Comparison of ENCODE assay signal across 18 mouse cellular contexts in the genomic region with DNA sequence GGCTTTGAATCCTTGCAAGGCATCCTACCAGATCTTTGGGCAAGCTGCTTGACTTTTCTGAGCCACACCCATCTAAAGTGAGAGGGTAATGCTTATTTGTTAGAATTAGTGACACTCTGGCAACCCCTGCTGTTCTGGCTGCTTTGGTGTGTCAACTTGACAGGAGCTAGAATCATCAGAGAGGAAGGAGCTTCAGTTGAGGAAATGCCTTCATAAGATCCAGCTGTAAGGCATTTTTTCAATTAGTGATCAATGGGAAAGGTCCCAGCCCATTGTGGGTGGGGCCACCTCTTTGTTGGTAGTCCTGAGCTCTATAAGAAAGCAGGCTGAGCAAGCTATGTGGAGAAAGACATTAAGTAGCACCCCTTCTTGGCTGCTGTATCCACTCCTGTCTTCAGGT. TPM values are rescaled to one million over a fixed set of nuclear protein-coding genes. Genes with fewer than 3 reads are reported as not detected.
DNase-seq lines count a peak whose midpoint lies in the region; ATAC-seq and TF ChIP-seq lines count a peak whose summit lies in the region.
"Had no signal": no experiment of that assay in that cellular context is flagged by ENCODE, and none has a peak within 500 bp of the region (broad histone marks: within the 10 kb centered on the region; RNA-seq: fewer than 3 reads in every experiment).

No protein-coding gene starts in this region.

- H3K4me2 ChIP-seq in heart, postnatal 0 days (ENCODE audit: low read depth, low read length), result no peak overlapping the region
- no peak overlapping the region for H3K4me2 ChIP-seq in limb, embryonic 13.5 days (replicated peaks)
- H3K4me2 ChIP-seq: forebrain, embryonic 12.5 days had no signal

- no peak for DNase-seq in heart, postnatal 0 days (ENCODE audit: low spot score)
- no peak for DNase-seq in heart, embryonic 10.5 days (ENCODE audit: low spot score)
- DNase-seq in R1 (ENCODE audit: low read depth, low spot score), result peak; percentile 30
- peak; percentile 58 for DNase-seq in embryonic facial prominence, embryonic 10.5 days (ENCODE audit: low spot score)
- no peak for DNase-seq in lung, adult 18-20 months
- DNase-seq in cerebellum, postnatal 4 days (ENCODE audit: low spot score in 2 of 2), result no peak
- DNase-seq in retina, embryonic 14.5 days (ENCODE audit: low spot score), result no peak
- DNase-seq: lung, adult 2 months; right cerebral cortex, adult 18-20 months had no signal

- peak overlapping the region; percentile 2; the same call in 1 of the 2 replicates for H3K27ac ChIP-seq in heart, postnatal 0 days (ENCODE audit: low read depth)
- no peak overlapping the region for H3K27ac ChIP-seq in heart, embryonic 10.5 days
- H3K27ac ChIP-seq in embryonic facial prominence, embryonic 10.5 days (replicated peaks), result peak overlapping the region; percentile 52; the same call in 1 of the 2 replicates
- H3K27ac ChIP-seq in limb, embryonic 13.5 days, result 0 out of 2 replicates have a peak overlapping the region, but pooled peaks have one; percentile 34
- H3K27ac ChIP-seq: forebrain, embryonic 12.5 days; kidney, postnatal 0 days had no signal

- no peak overlapping the region for H3K4me3 ChIP-seq in heart, postnatal 0 days (ENCODE audit: low read depth, low read length)
- no peak overlapping the region for H3K4me3 ChIP-seq in heart, embryonic 10.5 days
- H3K4me3 ChIP-seq in embryonic facial prominence, embryonic 10.5 days, result no peak overlapping the region
- H3K4me3 ChIP-seq in limb, embryonic 13.5 days, result no peak overlapping the region
- H3K4me3 ChIP-seq: forebrain, embryonic 12.5 days had no signal

- no peaks in the 10 kb centered on the region for H3K36me3 ChIP-seq in heart, postnatal 0 days (replicated peaks; ENCODE audit: control insufficient read depth, insufficient read depth, low read length)
- no peaks in the 10 kb centered on the region for H3K36me3 ChIP-seq in heart, embryonic 10.5 days
- no peaks in the 10 kb centered on the region for H3K36me3 ChIP-seq in embryonic facial prominence, embryonic 10.5 days (replicated peaks)
- no peaks in the 10 kb centered on the region for H3K36me3 ChIP-seq in limb, embryonic 13.5 days
- H3K36me3 ChIP-seq: forebrain, embryonic 12.5 days had no signal

- H3K9ac ChIP-seq in heart, postnatal 0 days (replicated peaks; ENCODE audit: low read depth, low read length), result no peak overlapping the region
- no peak overlapping the region for H3K9ac ChIP-seq in limb, embryonic 13.5 days
- H3K9ac ChIP-seq: forebrain, embryonic 12.5 days had no signal

- peaks cover 3% of the 10 kb centered on the region; the same call in 1 of the 2 replicates for H3K4me1 ChIP-seq in heart, postnatal 0 days (ENCODE audit: control insufficient read depth, insufficient read depth)
- H3K4me1 ChIP-seq in heart, embryonic 10.5 days, result peaks cover 3% of the 10 kb centered on the region; the same call in 1 of the 2 replicates
- H3K4me1 ChIP-seq in embryonic facial prominence, embryonic 10.5 days, result peaks cover 23% of the 10 kb centered on the region
- H3K4me1 ChIP-seq in limb, embryonic 13.5 days, result peaks cover 21% of the 10 kb centered on the region

- no peak for ATAC-seq in heart, postnatal 0 days (ENCODE audit: insufficient read depth, low read depth)
- no peak for ATAC-seq in limb, embryonic 13.5 days (ENCODE audit: low FRiP score, low read depth)
- ATAC-seq: intestine, embryonic 16.5 days had no signal

- TF ChIP-seq CTCF in heart, postnatal 0 days (IDR thresholded peaks at IDR 0.05; ENCODE audit: low read depth), result no peak

- no peak for TF ChIP-seq EP300 in heart, postnatal 0 days (IDR thresholded peaks at IDR 0.05; ENCODE audit: low read depth)

- no peaks in the 10 kb centered on the region for H3K9me3 ChIP-seq in heart, postnatal 0 days (replicated peaks; ENCODE audit: control insufficient read depth, low read length)
- H3K9me3 ChIP-seq in heart, embryonic 10.5 days, result no peaks in the 10 kb centered on the region
- no peaks in the 10 kb centered on the region for H3K9me3 ChIP-seq in embryonic facial prominence, embryonic 10.5 days
- no peaks in the 10 kb centered on the region for H3K9me3 ChIP-seq in limb, embryonic 13.5 days
- H3K9me3 ChIP-seq: forebrain, embryonic 12.5 days had no signal

- no peaks in the 10 kb centered on the region for H3K27me3 ChIP-seq in heart, postnatal 0 days (ENCODE audit: control insufficient read depth, insufficient read depth, low read length)
- no peaks in the 10 kb centered on the region for H3K27me3 ChIP-seq in heart, embryonic 10.5 days (ENCODE audit: insufficient read depth, poor library complexity, severe bottlenecking)
- no peaks in the 10 kb centered on the region for H3K27me3 ChIP-seq in embryonic facial prominence, embryonic 10.5 days (replicated peaks; ENCODE audit: low read depth, poor library complexity, severe bottlenecking)
- no peaks in the 10 kb centered on the region for H3K27me3 ChIP-seq in limb, embryonic 13.5 days
- H3K27me3 ChIP-seq: forebrain, embryonic 12.5 days had no signal

RNA-seq across cellular contexts. Expression of a gene that starts 6.9 kb away (rescaled TPM):
- not detected in 2 replicates for total RNA-seq in heart, postnatal 0 days (2014; rRNA removed; ENCODE audit: low replicate concordance)
- not detected in 2 replicates for polyA plus RNA-seq in heart, postnatal 0 days (2015; fragmentation: Nextera tagmentation; extraction: Ambion mirVana)
- polyA plus RNA-seq in heart, embryonic 10.5 days (2016; fragmentation: Nextera tagmentation; extraction: Ambion mirVana), result 0.11 and 0.15 TPM in 2 replicates
- 0.10 and 0.19 TPM in 2 replicates for polyA plus RNA-seq in embryonic facial prominence, embryonic 10.5 days (2016; fragmentation: Nextera tagmentation; extraction: Ambion mirVana)
- polyA plus RNA-seq in limb, embryonic 13.5 days (2015; fragmentation: Nextera tagmentation; extraction: Ambion mirVana), result not detected in 2 replicates
- total RNA-seq: common myeloid progenitor, adult 5-6 weeks; gastrocnemius, adult 8-10 months; megakaryocyte progenitor cell, adult 5-6 weeks; MEL had no signal
- polyA plus RNA-seq: forebrain, embryonic 12.5 days; heart, embryonic 16.5 days had no signal

RNA-seq across cellular contexts. Expression of a gene that starts 38.8 kb away (rescaled TPM):
- total RNA-seq in heart, postnatal 0 days (2014; rRNA removed; ENCODE audit: low replicate concordance), result 14.0 and 26.2 TPM in 2 replicates
- 17.4 and 18.2 TPM in 2 replicates for polyA plus RNA-seq in heart, postnatal 0 days (2015; fragmentation: Nextera tagmentation; extraction: Ambion mirVana)
- 32.6 and 37.3 TPM in 2 replicates for polyA plus RNA-seq in heart, embryonic 10.5 days (2016; fragmentation: Nextera tagmentation; extraction: Ambion mirVana)
- polyA plus RNA-seq in embryonic facial prominence, embryonic 10.5 days (2016; fragmentation: Nextera tagmentation; extraction: Ambion mirVana), result 40.4 and 41.8 TPM in 2 replicates
- polyA plus RNA-seq in limb, embryonic 13.5 days (2015; fragmentation: Nextera tagmentation; extraction: Ambion mirVana), result 35.6 and 39.9 TPM in 2 replicates

RNA-seq across cellular contexts. Expression of a gene that starts 39.1 kb away (rescaled TPM):
- total RNA-seq in heart, postnatal 0 days (2014; rRNA removed; ENCODE audit: low replicate concordance), result 49.7 and 68.3 TPM in 2 replicates
- polyA plus RNA-seq in heart, postnatal 0 days (2015; fragmentation: Nextera tagmentation; extraction: Ambion mirVana), result 49.0 and 49.2 TPM in 2 replicates
- 41.1 and 43.5 TPM in 2 replicates for polyA plus RNA-seq in heart, embryonic 10.5 days (2016; fragmentation: Nextera tagmentation; extraction: Ambion mirVana)
- 60.0 and 61.4 TPM in 2 replicates for polyA plus RNA-seq in embryonic facial prominence, embryonic 10.5 days (2016; fragmentation: Nextera tagmentation; extraction: Ambion mirVana)
- polyA plus RNA-seq in limb, embryonic 13.5 days (2015; fragmentation: Nextera tagmentation; extraction: Ambion mirVana), result 68.7 and 69.0 TPM in 2 replicates

Comparison
In these comparisons a context has a peak if more than half of its experiments do, and no peak if none do; other contexts are left out.
1. DNase-seq: peak in R1 (single experiment) and embryonic facial prominence, embryonic 10.5 days (single experiment); none in heart, postnatal 0 days (single experiment), heart, embryonic 10.5 days (single experiment), lung, adult 18-20 months (0 of 2), cerebellum, postnatal 4 days (0 of 2) and retina, embryonic 14.5 days (single experiment).